Mouse (Mus musculus) brain, embryonic 14.5 days (tissue): ENCODE data around the gene Glt28d2.

Experiments used
- CTCF ChIP-seq: fragments of 200-500 bp; IDR thresholded peaks from 2 replicates; pipeline ENCODE4 v1.5.1; 2012; ENCODE audit warnings: inconsistent platforms, mild to moderate bottlenecking, moderate library complexity, borderline replicate concordance; ENCODE audit not compliant: insufficient read depth, insufficient read length; ENCODE audit errors: extremely low read depth
- POLR2A ChIP-seq: fragments of 200-500 bp; IDR thresholded peaks from 2 replicates; pipeline ENCODE4 v1.6.1; 2012; ENCODE audit warnings: mild to moderate bottlenecking, inconsistent platforms, borderline replicate concordance; ENCODE audit not compliant: poor library complexity, insufficient read depth, insufficient read length, severe bottlenecking; ENCODE audit errors: extremely low read depth

- TF ChIP-seq CTCF (no peak), POLR2A (no peak)
These were observed 55.5 kb downstream of the Glt28d2 start for GRCm38 (mm10) chr3:85831785-85832184.
